Mouse (Mus musculus): ENCODE measurements at regions not wholly inside any gene's neighbourhood (a gene's known extent, or its start where the extent isn't known, plus 50 kb on each side); places are given as distances from the start of the nearest gene placed in this dataset.
A peak's percentile ranks its signal among the peaks of the same experiment; 100 is the strongest.

- Histone ChIP-seq H3K27ac (ENCODE audit: insufficient read depth, low read length) (peak overlapping the region; percentile 46), H3K4me3 (ENCODE audit: insufficient read depth, low read length) (no peak overlapping the region), H3K4me1 (ENCODE audit: control insufficient read depth, insufficient read depth, low read length) (peaks cover 11% of the 10 kb centered on the region)
- no peak for TF ChIP-seq POLR2A (IDR thresholded peaks at IDR 0.05; ENCODE audit: low read depth, low read length)
- TF ChIP-seq CTCF (IDR thresholded peaks at IDR 0.05; ENCODE audit: borderline replicate concordance, insufficient read depth, low read length), result no peak
These were observed 74.8 kb upstream of the Spred2 start for GRCm38 (mm10) chr11:19849347-19849811.

DNA sequence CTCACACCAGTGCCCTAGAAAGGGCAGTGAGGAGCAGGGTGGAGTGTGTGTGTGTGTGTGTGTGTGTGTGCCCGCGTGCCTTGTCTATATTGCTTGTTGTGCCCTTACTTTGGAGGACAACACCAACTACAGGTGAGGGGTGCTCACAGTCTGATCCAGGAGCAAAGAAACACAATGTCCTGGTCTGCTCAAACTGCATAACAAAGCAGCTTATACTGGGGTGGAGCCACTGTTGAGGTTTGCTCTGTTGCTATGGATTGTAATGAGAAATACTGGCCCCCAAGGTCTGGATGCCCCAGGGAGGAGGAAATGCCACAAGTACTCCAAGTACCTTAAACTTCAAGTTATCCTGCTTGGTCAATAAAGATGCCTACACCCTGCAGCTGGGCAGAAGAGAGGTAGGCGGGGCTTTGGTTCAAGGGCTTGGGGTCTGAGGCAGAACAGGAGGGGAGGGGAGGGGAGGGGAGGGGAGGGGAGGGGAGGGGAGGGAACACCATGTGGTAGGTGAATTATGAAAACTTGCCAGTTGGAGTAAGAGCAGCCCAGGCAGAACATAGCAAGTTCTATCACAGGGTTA is 74.2 kb upstream of the Spred2 start:
- peak overlapping the region; percentile 46 for H3K27ac ChIP-seq (ENCODE audit: insufficient read depth, low read length)
- TF ChIP-seq CTCF (IDR thresholded peaks at IDR 0.05; ENCODE audit: borderline replicate concordance, insufficient read depth, low read length) (no peak), POLR2A (IDR thresholded peaks at IDR 0.05; ENCODE audit: low read depth, low read length) (no peak)

GRCm38 (mm10) chr11:19851022-19851615 is 73.1 kb upstream of the Spred2 start:
- peaks cover 11% of the 10 kb centered on the region for H3K4me1 ChIP-seq (ENCODE audit: control insufficient read depth, insufficient read depth, low read length)
- TF ChIP-seq POLR2A (IDR thresholded peaks at IDR 0.05; ENCODE audit: low read depth, low read length) (no peak), CTCF (IDR thresholded peaks at IDR 0.05; ENCODE audit: borderline replicate concordance, insufficient read depth, low read length) (no peak)
- H3K4me3 ChIP-seq (ENCODE audit: insufficient read depth, low read length), result no peak overlapping the region
- no peak overlapping the region for H3K27ac ChIP-seq (ENCODE audit: insufficient read depth, low read length)

More for the DNA sequence above, 74.2 kb upstream of the Spred2 start:
- Histone ChIP-seq H3K4me3 (ENCODE audit: insufficient read depth, low read length) (no peak overlapping the region), H3K4me1 (ENCODE audit: control insufficient read depth, insufficient read depth, low read length) (peaks cover 11% of the 10 kb centered on the region)

DNA sequence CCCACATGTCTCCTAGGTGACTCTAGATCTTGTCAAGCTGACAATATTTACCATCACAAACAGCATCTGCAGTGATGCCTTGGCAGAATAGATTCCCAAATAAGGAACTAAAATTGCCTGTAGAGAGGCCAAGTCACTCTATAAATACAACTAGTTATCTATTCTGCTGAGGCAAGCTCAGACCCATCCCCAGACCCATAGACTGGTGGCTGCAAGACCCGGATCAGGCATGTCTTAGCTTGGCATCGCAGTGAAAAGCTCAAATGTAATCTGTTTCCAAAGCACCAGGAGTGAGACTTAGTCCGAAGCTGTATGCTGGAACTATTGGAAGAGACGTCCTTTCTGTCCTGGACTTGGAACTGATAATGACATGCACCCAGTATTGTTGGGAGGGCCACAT is 62.6 kb upstream of the Spred2 start:
- no peak overlapping the region for H3K4me3 ChIP-seq (ENCODE audit: insufficient read depth, low read length)
- no peak overlapping the region for H3K27ac ChIP-seq (ENCODE audit: insufficient read depth, low read length)
- no peaks in the 10 kb centered on the region for H3K4me1 ChIP-seq (ENCODE audit: control insufficient read depth, insufficient read depth, low read length)
- TF ChIP-seq CTCF (IDR thresholded peaks at IDR 0.05; ENCODE audit: borderline replicate concordance, insufficient read depth, low read length), result no peak
- TF ChIP-seq POLR2A (IDR thresholded peaks at IDR 0.05; ENCODE audit: low read depth, low read length), result no peak

GRCm38 (mm10) chr11:19863327-19863726 is 60.8 kb upstream of the Spred2 start:
- Histone ChIP-seq H3K27ac (ENCODE audit: insufficient read depth, low read length) (no peak overlapping the region), H3K4me1 (ENCODE audit: control insufficient read depth, insufficient read depth, low read length) (no peaks in the 10 kb centered on the region), H3K4me3 (ENCODE audit: insufficient read depth, low read length) (no peak overlapping the region)
- no peak for TF ChIP-seq CTCF (IDR thresholded peaks at IDR 0.05; ENCODE audit: borderline replicate concordance, insufficient read depth, low read length)
- no peak for TF ChIP-seq POLR2A (IDR thresholded peaks at IDR 0.05; ENCODE audit: low read depth, low read length)

DNA sequence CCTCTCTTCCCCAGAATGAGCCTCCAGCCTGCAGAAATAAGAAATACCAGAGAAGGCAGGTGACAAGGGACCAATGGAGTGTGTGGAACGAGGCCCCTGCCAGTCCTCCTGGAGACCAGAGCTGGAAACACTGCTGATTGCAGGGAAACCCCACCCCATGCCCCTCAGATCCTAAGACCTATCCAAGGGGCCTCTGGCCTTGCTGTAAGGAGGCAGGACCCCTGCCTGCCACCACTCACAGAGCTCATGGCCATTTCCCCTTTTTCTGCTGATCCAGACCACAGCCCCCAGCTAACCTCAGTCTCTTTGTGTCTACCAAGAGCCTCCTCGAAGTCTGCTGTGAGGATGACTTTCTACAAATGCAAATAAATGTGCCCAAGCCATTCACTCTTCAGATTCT is 57.9 kb upstream of the Spred2 start:
- TF ChIP-seq POLR2A (IDR thresholded peaks at IDR 0.05; ENCODE audit: low read depth, low read length) (no peak), CTCF (IDR thresholded peaks at IDR 0.05; ENCODE audit: borderline replicate concordance, insufficient read depth, low read length) (no peak)
- no peaks in the 10 kb centered on the region for H3K4me1 ChIP-seq (ENCODE audit: control insufficient read depth, insufficient read depth, low read length)

DNA sequence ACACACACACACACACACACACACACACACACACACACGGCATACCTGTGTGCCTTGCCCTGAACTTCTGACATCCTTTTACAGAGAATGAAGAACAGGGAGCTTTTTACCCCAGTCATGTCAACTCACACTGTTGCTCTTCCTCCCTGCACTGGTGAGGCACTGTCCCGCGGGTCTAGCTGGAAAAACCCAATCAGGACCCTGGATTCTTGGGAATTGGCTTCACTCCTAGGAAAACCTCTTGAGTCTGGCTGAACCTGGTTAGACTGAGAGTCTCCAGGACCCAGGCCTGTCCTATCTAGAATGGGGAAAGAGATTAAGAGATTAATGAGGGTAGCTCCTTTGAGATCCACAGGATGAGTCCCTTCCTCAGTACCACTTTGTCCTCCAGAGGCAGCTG is 54.5 kb upstream of the Spred2 start:
- Histone ChIP-seq H3K4me1 (ENCODE audit: control insufficient read depth, insufficient read depth, low read length) (no peaks in the 10 kb centered on the region), H3K27ac (ENCODE audit: insufficient read depth, low read length) (no peak overlapping the region), H3K4me3 (ENCODE audit: insufficient read depth, low read length) (no peak overlapping the region)
- no peak for TF ChIP-seq CTCF (IDR thresholded peaks at IDR 0.05; ENCODE audit: borderline replicate concordance, insufficient read depth, low read length)
- TF ChIP-seq POLR2A (IDR thresholded peaks at IDR 0.05; ENCODE audit: low read depth, low read length), result no peak

More for the DNA sequence above, 57.9 kb upstream of the Spred2 start:
- Histone ChIP-seq H3K4me3 (ENCODE audit: insufficient read depth, low read length) (no peak overlapping the region), H3K27ac (ENCODE audit: insufficient read depth, low read length) (no peak overlapping the region)

DNA sequence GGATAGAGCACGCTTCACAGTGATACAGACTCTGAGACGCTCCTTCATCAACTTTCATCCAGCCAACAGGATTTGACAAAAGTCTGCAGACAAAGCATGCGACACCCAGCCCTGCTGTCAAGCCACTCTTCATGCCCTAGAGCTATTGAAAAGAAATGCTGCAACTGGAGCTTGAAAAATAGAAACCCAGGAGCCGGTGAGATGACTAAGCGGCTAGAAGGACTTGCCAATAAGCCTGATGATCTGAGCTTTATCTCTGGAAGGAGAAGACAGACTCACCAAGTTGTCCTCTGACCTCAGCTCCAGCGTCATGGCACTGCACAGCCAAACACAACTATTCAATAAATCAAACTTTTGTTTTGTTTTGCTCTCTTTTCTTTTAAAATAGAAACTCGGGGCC is 54.0 kb upstream of the Spred2 start:
- Histone ChIP-seq H3K4me3 (ENCODE audit: insufficient read depth, low read length) (no peak overlapping the region), H3K27ac (ENCODE audit: insufficient read depth, low read length) (no peak overlapping the region), H3K4me1 (ENCODE audit: control insufficient read depth, insufficient read depth, low read length) (no peaks in the 10 kb centered on the region)
- TF ChIP-seq POLR2A (IDR thresholded peaks at IDR 0.05; ENCODE audit: low read depth, low read length) (no peak), CTCF (IDR thresholded peaks at IDR 0.05; ENCODE audit: borderline replicate concordance, insufficient read depth, low read length) (no peak)

DNA sequence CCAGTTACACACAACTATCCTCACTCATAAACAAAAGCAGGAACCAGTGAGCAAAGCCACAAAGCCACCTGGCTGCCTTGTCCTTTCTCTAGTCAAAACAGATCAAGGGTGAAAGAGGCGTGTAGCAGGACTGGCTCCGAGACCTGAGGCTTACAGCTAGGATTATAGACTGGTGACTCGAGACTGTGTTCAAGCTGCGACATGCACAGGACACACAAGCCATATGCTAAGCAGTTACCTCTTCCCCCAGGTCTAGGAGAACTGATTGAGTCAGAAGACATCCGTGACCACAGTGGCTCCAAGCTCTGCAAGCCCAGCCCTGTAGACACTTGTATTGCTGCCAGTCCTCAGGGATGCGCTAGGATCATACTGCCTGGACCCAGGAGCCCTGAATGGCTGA is 50.4 kb upstream of the Spred2 start:
- no peak for TF ChIP-seq CTCF (IDR thresholded peaks at IDR 0.05; ENCODE audit: borderline replicate concordance, insufficient read depth, low read length)
- TF ChIP-seq POLR2A (IDR thresholded peaks at IDR 0.05; ENCODE audit: low read depth, low read length), result no peak
- no peak overlapping the region for H3K4me3 ChIP-seq (ENCODE audit: insufficient read depth, low read length)
- H3K27ac ChIP-seq (ENCODE audit: insufficient read depth, low read length), result no peak overlapping the region
- no peaks in the 10 kb centered on the region for H3K4me1 ChIP-seq (ENCODE audit: control insufficient read depth, insufficient read depth, low read length)

Data from embryonic fibroblast, embryonic 13.5 days (primary cell).